Mouse (Mus musculus) inflammation-experienced regulatory T-cells, adult 6 months (primary cell): ENCODE data around the gene Tgm7. TPM values are rescaled to one million over a fixed set of nuclear protein-coding genes. Genes with fewer than 3 reads are reported as not detected.

Experiments
- ATAC-seq: one replicate; pipeline ENCODE4 v1.8.0; 2017
- polyA plus RNA-seq, 3 experiments: library from polyadenylated mRNA; unstranded; fragments of 100-300 nt; shearing (Covaris generic); gene quantifications; one replicate each; pipeline ENCODE4 v1.2.1; 2017

Tgm7 gene
- polyA plus RNA-seq, 3 experiments from 2014 or later: not detected

DNA sequence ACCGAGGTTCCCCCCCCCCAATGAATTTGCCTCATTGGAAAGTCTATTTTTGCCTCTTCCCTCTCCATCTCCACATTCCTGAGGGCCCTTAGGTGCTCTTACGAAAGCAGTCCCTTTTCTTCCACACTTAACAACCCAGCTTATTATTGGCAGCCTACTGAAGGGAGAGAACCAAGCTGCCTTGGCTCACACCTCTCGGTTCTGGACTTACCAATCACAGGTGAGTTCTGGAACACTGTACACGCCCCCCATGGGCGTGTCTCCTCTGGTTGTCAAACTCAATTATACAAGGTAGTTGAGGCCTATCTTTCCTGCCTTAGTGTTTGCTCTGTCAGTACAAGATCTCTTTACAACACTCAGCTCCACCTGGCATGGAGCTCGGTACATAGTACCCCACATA is 37.7 kb downstream of the Tgm7 start:
- ATAC-seq: no peak

GRCm38 (mm10) chr2:121069506-121069905 is 40.1 kb downstream of the Tgm7 start:
- ATAC-seq: no peak

DNA sequence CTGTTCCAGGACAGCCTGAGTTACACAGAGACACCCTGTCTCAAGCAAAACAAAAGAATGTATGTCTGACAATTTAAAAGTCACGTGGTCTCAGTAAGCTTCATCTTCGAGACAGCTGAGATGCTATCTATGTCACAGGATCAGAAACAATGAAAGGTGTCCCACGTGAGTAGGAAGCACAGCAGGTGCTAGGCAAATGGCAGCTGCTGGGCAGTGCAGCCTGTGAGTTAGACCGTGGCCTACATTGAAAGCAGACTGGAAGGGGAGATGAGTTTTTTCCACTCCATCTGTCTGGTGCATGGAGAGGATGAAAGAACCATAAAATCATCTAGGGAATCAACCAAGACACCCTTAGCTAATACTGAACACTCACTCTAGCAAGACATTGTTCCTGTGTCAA is 42.5 kb downstream of the Tgm7 start:
- ATAC-seq: no peak

DNA sequence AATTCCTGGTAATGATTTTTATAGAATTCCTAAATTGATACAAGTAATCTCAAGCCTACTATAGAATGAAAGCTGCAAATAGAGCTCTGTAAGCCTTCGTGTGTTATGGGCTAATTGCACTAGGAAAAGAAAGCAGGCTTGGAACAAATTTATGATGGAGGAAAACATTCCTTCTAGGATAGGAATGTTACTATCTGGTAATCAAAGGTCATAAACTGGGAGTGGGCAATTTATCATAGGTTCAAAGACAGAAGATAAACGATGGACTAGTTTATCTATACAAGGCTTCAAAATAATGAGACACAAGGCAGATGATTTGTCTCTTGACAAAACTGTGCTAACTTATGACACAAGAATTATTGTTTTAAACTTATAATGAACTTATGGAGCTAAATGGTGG is 48.3 kb downstream of the Tgm7 start:
- no peak for ATAC-seq

DNA sequence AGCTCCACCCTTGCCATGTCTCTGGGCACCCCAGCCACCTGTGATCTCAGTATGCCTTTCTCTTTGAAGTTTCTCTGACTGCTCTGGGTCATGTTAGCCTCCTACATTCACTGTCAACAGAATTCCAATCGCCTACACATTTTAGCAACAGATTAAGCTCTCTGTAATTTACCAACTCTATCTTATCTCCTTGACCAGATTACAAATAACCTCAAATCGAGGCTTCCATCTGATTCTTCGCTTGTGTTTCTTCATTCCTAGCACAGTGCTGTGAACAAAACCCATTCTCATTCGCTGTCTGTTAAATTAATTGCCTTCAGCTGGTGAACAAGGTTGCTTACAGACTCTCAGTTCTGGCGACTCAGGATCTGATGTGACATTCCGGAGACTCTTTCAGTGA is 51.6 kb downstream of the Tgm7 start:
- ATAC-seq: no peak

GRCm38 (mm10) chr2:121055915-121056314 is 53.7 kb downstream of the Tgm7 start:
- ATAC-seq: no peak

DNA sequence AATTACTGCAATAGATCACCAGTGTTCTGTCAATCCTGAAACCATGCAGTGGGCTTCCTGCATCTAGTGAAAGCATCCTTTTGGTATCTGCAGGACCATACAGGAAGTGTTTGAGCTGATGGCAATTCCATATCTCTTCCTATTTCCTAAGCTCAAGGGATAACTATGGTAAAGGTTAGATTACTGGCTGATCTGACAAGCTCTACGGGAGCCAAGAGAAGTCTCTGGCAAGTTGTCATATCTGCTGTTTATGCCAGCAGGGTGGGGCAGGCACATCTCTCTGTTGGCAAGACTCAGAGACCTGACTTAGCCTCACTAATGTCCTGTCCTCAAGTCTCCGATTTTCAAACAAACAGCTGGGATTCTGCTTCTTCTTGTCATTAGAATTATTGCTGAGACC is 55.5 kb downstream of the Tgm7 start:
- no peak for ATAC-seq

DNA sequence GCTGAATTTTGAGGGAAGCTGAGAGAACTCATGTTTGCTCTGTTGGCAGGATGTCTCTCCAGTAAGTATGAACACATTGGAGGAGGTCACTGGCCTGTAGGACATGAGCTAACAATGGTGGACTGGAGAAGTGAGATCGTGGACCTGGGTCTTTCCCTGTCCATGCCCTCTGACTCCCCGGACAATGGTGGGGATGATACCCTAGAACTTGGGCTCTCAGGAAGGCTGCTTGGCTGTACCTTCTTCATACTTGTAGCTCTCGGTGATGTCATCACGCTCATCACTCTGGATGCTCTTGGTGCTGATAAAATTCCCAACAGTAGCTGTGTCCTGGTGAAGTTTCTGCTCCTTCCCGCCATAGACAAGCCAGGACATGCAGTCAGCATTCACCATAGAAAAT is 57.4 kb downstream of the Tgm7 start:
- ATAC-seq: no peak

DNA sequence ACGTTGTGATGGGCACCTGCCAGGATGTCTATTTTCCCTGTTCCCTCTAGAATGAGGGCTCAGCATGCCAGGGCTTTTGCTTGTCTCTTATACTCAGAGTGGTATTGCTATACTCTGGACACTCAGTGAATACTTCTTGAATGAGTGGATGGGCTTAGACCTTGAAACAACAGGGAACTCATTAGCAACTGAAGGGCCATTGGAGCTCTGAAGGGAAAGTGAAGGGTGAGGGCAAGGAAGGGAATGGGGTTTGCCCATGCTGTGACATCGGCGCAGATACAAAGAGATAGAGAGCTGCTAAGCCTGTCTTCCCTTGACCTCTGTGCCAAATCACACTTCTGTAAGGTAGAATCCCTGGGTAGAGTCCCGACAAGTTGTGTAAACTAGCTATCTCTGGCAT is 63.9 kb downstream of the Tgm7 start:
- ATAC-seq: no peak

Other genes with a start within 250 kb of the Tgm7 start
- gene Ubr1, start 139.1 kb downstream of the Tgm7 start, polyA plus RNA-seq: 10 to 100 TPM; 35.3 to 51.6 (median 47.1) TPM
- gene Tmem62, start 132.8 kb downstream of the Tgm7 start, polyA plus RNA-seq: 10 to 100 TPM; 10.3 to 16.9 (median 15.3) TPM
- gene Ccndbp1, start 101.4 kb downstream of the Tgm7 start, polyA plus RNA-seq: 100 to 1,000 TPM; 130 to 163 (median 159) TPM
- 1 to 10 TPM in 1 of 3 experiments, under 1 TPM in 2; 0.54 to 1.2 (median 0.66) TPM for gene Epb42, start 72.7 kb downstream of the Tgm7 start, polyA plus RNA-seq
- not detected for gene Tgm5, start 24.0 kb downstream of the Tgm7 start, polyA plus RNA-seq
- 10 to 100 TPM; 13.2 to 20.5 (median 16.7) TPM for gene Adal, start 30.6 kb upstream of the Tgm7 start, polyA plus RNA-seq
- 1 to 10 TPM; 4.8 to 7.5 (median 5.8) TPM for gene Lcmt2, start 30.9 kb upstream of the Tgm7 start, polyA plus RNA-seq
- 100 to 1,000 TPM in 1 of 3 experiments, 10 to 100 TPM in 2; 65.3 to 101 (median 80.2) TPM for gene Tubgcp4, start 60.9 kb upstream of the Tgm7 start, polyA plus RNA-seq
- 10 to 100 TPM; 24.1 to 36.0 (median 27.5) TPM for gene Zscan29, start 61.3 kb upstream of the Tgm7 start, polyA plus RNA-seq
- 10 to 100 TPM; 32.2 to 41.0 (median 38.0) TPM for gene Trp53bp1, start 161.6 kb upstream of the Tgm7 start, polyA plus RNA-seq
- under 1 TPM in 2 of 3 experiments, not detected in 1; 0.14 to 0.39 TPM for gene Map1a, start 179.8 kb upstream of the Tgm7 start, polyA plus RNA-seq
- 10 to 100 TPM in 2 of 3 experiments, 1 to 10 TPM in 1; 7.2 to 12.5 (median 11.8) TPM for gene Ppip5k1, start 245.6 kb upstream of the Tgm7 start, polyA plus RNA-seq
- gene Ckmt1, start 247.9 kb upstream of the Tgm7 start, polyA plus RNA-seq: 1 to 10 TPM in 2 of 3 experiments, under 1 TPM in 1; 0.65 to 1.2 (median 1.1) TPM